Mouse (Mus musculus): ENCODE data around the gene Fra10ac1.

The Fra10ac1 gene

DNA sequence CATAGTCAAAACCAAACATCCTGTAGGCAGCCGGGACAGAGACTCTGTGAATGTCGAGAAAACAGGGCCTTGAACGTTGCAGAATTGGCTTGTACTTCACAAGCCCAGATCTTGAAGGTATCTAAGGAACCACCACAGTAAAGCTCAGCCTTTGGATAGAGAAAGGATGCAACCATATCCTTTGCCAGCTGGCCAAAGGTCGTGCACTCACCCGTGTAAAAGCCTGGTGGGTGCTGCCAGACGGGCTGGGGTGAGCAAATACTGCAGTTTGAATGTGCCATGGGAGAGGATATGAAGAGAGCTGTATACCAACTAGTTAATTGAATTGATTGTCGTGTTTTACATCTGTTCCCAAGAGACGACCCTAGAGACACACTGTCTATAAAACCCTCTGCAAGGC lies 8.1 kb upstream of the Fra10ac1 start:
- no peak for DNase-seq (ENCODE audit: low read depth, low spot score)

- no peak for DNase-seq (ENCODE audit: low read depth, low spot score)
These were observed 4.7 kb upstream of the Fra10ac1 start for GRCm38 (mm10) chr19:38228699-38229098.

- peak; percentile 75 for DNase-seq (ENCODE audit: low read depth, low spot score)
These were observed 717 bp upstream of the Fra10ac1 start for GRCm38 (mm10) chr19:38224685-38225060.

GRCm38 (mm10) chr19:38223356-38223904 lies 526 bp downstream of the Fra10ac1 start:
- no peak for DNase-seq (ENCODE audit: low read depth, low spot score)

DNA sequence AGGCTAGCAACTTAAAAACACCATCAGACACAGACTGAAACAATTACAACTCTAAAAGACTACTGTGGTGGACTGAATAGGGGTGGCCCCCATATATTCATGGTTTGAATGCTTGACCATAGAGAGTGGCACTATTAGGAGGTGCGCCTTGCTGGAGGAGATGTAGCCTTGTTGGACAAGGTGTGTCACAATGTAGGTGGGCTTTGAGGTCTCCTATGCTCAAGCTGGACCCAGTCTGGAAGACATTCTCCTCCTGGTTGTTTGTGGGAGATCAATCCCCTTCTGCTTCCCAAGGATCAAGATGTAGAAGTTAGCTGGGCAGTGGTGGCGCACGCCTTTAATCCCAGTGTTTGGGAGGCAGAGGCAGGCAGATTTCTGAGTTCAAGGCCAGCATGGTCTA lies 6.3 kb downstream of the Fra10ac1 start:
- no peak for DNase-seq (ENCODE audit: low read depth, low spot score)

DNA sequence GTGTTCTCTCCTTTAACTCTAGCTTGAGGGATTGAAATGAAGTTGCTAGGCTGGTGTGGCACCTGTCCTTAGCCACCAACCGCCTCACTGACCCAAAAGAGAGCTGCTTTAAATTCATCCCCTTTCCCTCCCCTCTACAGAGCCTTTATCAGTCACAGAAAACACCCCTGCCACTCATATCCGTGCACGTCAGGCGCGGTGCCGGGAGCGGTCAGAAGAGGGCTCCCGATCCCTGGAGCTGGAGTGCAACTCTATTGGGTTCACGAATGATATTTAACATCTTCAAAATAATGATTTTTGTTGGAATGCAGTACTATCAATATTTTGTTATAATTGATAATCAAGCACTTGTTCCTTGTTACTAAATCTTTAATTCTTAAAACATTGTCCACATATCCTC lies 17.3 kb downstream of the Fra10ac1 start:
- no peak for DNase-seq (ENCODE audit: low read depth, low spot score)

DNA sequence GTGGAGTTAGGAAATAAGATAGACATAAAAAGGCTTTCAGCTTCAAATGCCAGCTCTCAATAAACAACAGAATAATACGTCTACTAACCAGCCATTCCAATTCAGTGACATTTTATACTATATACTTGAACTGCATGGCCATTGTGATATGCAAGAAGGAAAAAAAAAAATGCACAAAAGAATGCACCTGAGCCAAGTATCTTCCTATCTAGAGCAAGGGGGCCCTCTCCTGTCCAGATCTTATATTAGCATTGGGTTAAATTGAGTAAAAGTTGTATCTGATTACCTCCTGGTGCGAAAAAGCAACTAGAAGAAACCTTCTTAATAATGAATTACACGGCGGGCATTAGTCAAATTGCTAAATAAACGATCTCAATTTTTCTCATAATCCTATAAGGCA lies 25.2 kb downstream of the Fra10ac1 start:
- no peak for DNase-seq (ENCODE audit: low read depth, low spot score)

DNA sequence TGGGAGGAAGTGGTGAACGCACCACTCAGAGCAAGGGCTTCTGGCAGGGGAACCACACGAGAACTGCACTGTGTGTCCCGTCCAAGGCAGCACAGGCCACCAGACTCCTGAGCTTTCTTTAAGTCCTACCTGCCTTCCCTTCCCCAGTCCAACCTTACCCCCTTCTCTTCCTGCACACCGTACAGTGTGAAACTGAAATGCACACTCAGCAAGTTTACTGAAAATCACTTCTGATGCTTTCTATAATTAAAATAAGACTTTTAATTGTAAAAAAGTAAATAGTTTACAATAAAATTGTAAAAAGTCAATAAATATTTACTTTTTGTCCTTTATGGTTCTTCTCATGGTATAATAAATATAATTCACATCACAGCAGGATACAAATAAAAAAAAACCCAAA lies 28.7 kb downstream of the Fra10ac1 start:
- DNase-seq (ENCODE audit: low read depth, low spot score), result no peak

DNA sequence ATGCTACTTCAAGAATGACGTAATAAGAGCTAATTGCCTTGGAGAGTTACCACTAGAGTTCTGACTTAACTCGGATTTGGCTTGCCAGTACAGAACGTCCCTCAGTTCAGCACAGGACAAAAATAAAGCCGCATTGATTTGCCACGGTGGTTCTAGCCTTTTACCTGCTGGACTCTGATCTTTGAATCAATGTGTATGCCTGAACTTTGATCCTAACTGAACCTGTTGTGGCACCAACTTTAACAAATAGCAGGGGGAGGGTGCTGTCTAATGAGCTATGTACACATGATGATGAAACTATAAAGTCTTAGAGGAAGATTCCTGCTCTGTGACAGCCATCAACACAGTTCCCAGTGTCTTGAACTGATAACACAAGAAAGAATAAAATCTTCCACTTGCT lies 32.5 kb downstream of the Fra10ac1 start:
- no peak for DNase-seq (ENCODE audit: low read depth, low spot score)

DNA sequence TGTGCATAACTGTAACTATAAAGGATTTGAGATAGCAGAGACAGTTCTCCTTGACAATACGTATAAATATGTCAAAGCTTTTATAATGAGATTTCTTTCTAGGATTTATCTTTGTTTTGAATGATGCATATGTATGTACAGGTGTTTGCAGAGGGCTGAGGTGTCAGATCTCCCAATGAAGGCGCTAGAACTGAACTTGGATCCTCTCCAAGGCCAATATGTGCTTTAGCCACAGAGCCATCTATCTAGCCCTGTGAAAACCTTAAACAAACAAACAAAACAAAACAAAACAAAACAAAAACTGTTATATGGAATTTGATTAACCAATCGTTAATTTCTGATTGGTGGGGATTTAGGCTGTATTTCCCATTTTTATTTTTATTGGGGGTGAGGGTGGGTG lies 33.4 kb downstream of the Fra10ac1 start:
- no peak for DNase-seq (ENCODE audit: low read depth, low spot score)

DNA sequence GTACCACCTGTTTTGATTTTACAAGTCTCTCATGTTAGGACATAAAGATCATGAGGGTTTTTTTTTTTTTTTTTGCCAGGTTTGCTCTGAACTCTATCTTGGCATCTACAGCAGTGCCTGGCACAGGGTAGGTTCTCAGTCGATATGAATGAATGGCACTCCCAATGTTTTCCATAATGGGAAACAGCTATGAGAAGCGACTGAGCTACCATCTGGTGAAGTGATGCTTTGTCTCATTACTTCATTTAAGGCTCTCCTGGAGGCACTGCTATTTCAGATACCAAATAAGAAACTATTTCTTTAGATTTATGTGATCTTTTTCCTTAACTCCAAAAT lies 36.6 kb downstream of the Fra10ac1 start:
- DNase-seq (ENCODE audit: low read depth, low spot score), result peak; percentile 62

GRCm38 (mm10) chr19:38186631-38187344 lies 37.2 kb downstream of the Fra10ac1 start:
- no peak for DNase-seq (ENCODE audit: low read depth, low spot score)

DNA sequence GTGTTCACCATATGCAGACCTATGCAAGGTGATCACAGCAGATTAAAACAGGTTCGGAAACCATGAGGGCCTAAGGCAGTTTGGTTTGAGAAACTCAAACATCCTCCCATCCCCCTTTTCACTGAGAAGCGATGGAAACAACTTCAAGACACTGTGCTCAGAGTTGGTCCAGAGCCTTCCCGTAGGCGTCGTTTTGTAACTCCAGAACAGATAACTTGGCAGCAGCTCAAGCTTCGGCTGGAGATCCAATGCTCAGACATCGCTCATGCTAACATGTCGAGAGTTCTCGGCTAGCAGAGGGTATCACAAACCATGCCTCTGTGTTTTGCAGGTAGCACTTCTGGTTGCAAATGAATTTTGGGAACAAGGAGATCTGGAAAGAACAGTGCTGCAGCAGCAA lies 44.3 kb downstream of the Fra10ac1 start:
- no peak for DNase-seq (ENCODE audit: low read depth, low spot score)

- DNase-seq (ENCODE audit: low read depth, low spot score), result no peak
These were observed 59.3 kb downstream of the Fra10ac1 start for GRCm38 (mm10) chr19:38164633-38165032.

DNA sequence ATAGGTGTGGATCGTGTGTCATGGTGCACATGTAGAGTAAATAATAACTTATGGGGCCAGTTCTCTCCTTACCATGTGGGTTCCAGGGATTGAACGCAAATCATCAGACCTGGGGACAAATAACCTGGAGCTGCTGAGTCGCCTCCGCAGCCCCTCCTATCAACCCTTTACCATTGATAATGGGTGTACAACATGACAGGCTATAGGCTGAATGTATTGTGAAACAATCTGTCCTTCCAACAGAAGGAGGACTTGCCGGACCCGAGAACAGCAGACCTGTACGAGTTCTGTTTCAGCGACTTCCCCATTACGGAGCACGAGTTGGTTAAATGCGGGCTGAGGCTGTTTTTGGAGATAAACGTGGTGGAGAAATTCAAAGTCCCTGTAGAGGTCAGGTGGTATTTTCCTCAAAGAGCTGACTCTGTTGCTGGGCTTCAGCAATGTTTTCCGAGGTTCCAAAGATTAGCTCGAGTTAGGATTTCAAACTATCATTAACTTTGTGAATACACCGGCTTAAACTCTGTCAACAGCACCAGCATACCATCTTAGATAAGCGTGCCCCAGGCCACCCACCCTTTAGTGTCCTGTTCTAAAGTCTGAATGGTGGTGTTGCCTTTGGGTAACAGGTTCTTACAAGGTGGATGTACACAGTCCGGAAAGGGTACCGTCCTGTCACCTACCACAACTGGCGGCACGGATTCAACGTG lies 62.2 kb downstream of the Fra10ac1 start:
- DNase-seq (ENCODE audit: low read depth, low spot score), result no peak

DNA sequence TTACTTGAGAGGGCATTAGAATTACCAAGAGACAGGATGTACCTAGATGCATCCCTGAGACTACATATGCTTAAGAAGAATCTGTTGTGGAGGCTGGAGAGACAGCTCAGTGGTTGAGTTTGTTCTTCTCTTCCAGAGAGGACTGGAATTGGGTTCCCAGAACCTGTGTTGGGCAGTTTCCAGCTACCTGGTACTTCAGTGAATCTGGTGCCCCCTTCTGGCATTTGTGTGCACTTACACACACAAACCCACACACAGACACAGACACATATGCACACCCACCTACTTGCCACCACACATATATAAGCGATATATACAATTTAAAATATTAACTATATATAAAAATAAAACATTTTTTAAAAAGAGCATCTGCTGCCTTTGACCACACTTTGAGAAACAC lies 67.7 kb downstream of the Fra10ac1 start:
- no peak for DNase-seq (ENCODE audit: low read depth, low spot score)

DNA sequence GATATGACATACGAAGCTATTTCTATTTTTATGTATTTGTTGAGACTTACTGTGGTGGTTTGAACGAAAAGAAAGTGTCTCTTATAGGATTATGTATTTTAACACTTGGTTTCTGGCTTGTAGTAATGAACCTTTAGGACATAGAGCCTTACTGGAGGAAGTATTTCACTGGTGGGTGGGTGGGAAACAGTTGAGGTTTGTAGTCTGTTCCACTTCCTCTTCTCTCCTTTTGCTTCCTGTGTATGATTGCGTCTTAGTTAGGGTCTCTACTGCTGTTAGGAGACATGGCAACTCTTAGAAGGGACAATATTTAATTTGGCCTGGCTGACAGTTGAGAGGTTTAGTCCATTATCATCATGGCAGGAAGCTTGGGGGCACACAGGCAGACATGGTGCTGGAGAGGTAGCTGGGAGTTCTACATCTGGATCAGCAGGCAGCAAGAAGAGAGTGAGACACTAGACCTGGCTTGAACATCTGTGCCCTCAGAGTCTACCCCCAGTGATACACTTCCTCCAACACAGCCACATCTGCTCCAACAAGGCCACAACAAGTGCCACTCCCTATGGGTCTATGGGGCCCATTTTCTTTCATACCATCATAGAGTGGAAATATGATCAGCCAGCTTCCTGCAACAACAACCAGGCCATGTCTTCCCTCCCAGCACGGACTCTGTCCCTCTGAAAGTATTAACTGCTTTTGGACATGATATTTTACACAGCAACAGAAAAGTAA lies 80.2 kb downstream of the Fra10ac1 start:
- DNase-seq (ENCODE audit: low read depth, low spot score), result no peak
